Mouse (Mus musculus): ENCODE measurements around the gene Mboat7. TPM values are rescaled to one million over a fixed set of nuclear protein-coding genes. Genes with fewer than 3 reads are reported as not detected.
"Not testable (repeated sequence)": the region's sequence is repeated elsewhere in the genome, so short reads cannot be mapped to it uniquely, and the experiment has no call there.

Mboat7 gene
- polyA plus RNA-seq, 1 experiment from 2014 or later = 37.9 TPM

DNA sequence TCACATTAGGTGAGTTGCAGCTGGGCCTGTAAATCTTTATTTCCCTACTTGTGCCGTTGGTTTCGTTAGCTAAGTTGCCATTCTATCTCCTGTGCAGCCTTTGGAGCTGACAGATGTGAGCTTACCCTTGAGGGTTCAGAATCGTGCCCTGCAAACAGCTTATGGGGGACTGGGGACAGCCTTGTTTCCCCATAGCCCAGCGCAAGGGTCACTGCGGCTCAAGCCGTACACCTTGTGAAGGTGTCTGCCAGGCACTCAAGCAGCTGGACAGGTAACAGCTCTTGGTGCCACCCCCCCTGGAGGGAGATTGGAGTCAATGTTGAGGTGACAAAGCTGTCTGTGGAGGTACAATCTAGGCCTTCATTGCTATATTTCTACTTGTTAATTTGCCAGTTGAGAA, 12.6 kb upstream of the Mboat7 start:
- H3K4me2 ChIP-seq (replicated peaks) = peak overlapping the region; percentile 95
- peaks cover 22% of the 10 kb centered on the region for H3K4me1 ChIP-seq
- no peaks in the 10 kb centered on the region for H3K27me3 ChIP-seq
- H3K27ac ChIP-seq (replicated peaks) = no peak overlapping the region
- peak overlapping the region; percentile 91 for H3K9ac ChIP-seq (replicated peaks)
- H3K4me3 ChIP-seq = peak overlapping the region; percentile 89
- H3K9me3 ChIP-seq = no peaks in the 10 kb centered on the region
- ATAC-seq (ENCODE audit: low FRiP score, low read depth) = no peak
- H3K36me3 ChIP-seq = peaks cover 24% of the 10 kb centered on the region
- 40% methylated on average over 6 of the region's 6 CpGs for WGBS

DNA sequence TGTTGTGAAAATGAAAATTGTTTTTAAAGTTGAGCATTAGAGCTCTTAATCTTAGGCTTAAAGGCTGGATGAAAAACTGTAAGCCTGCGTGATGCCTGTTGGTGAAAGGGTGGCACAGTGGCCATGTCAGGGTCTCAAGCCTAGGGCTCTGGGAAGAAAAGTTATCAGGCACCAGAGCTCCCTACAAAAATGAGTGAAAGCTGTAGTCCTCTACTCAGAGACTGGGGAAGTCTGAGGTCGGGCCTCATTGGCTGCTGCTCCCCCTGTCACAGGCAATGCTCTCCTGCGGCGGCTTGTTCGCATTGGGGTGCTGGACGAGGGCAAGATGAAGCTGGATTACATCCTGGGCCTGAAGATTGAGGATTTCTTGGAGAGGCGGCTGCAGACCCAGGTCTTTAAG, 12.1 kb upstream of the Mboat7 start:
- ATAC-seq (ENCODE audit: low FRiP score, low read depth); H3K9me3 ChIP-seq; H3K27me3 ChIP-seq: not testable (repeated sequence)
- WGBS = 3% methylated on average over 7 of the region's 7 CpGs
- Histone ChIP-seq H3K4me1 (peaks cover 22% of the 10 kb centered on the region), H3K4me3 (peak overlapping the region; percentile 89), H3K27ac (replicated peaks) (peak overlapping the region; percentile 92; the same call in 1 of the 2 replicates), H3K4me2 (replicated peaks) (peak overlapping the region; percentile 95), H3K9ac (replicated peaks) (peak overlapping the region; percentile 91), H3K36me3 (peaks cover 25% of the 10 kb centered on the region)

DNA sequence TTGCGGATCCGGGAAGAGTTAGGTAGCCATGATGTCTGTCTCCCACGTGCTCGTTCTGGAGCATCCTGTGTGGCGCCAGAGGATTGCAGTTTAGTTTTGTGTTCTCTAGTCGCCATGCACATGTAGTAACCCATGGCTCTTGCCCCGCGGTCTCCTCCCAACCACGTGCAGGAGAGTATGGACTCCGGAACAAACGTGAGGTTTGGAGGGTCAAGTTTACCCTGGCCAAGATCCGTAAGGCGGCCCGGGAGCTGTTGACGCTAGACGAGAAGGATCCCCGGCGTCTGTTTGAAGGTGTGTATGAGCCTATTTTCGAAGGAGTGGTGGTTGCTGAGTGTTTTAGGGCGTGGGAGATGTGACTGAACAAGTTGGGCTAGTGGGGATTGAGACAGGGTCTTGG, 11.2 kb upstream of the Mboat7 start:
- peak; percentile 35; the same call in 1 of the 2 replicates for ATAC-seq (ENCODE audit: low FRiP score, low read depth)
- WGBS = under 1% methylated on average over 20 of the region's 20 CpGs
- Histone ChIP-seq H3K4me2 (replicated peaks) (peak overlapping the region; percentile 95), H3K4me3 (peak overlapping the region; percentile 89), H3K4me1 (peaks cover 22% of the 10 kb centered on the region), H3K9me3 (no peaks in the 10 kb centered on the region), H3K27me3 (no peaks in the 10 kb centered on the region), H3K27ac (replicated peaks) (peak overlapping the region; percentile 92), H3K9ac (replicated peaks) (peak overlapping the region; percentile 91), H3K36me3 (peaks cover 34% of the 10 kb centered on the region)

DNA sequence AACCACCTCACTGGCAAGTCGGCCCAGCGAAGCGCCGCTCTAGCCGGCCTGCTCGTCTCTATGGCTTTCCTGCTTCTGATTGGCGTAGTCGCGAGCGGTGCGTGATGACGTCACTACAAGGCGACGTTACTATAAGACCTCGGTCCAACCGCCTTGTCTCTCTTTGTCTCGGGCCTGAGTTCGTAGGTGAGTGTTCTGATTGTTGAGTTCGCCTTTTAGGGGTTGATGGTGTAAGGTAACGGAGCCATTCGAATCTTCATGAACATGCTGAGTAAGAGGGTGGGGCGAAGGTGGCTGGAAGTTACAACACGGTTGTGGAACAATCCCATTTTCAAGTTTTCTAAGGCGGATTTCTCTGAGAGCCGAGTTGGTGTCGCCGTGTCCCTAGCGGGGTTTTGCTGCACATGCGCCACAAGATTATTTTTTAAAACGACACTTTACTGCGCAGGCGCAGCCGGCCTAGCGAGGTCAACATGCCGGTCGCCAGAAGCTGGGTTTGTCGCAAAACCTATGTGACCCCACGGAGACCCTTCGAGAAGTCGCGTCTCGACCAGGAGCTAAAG, 10.6 kb upstream of the Mboat7 start, which contains the start of gene Rps9:
Rps9 (plus strand) TSS at position 115 of the 563 bp plus-strand sequence.
- 2% methylated on average over 42 of the region's 42 CpGs for WGBS
- Histone ChIP-seq H3K27me3 (no peaks in the 10 kb centered on the region), H3K4me3 (peak within 1 kb of the TSS; percentile 89), H3K9me3 (no peaks in the 10 kb centered on the region), H3K9ac (replicated peaks) (peak within 1 kb of the TSS; percentile 91), H3K27ac (replicated peaks) (peak within 1 kb of the TSS; percentile 92), H3K4me2 (replicated peaks) (peak within 1 kb of the TSS; percentile 95), H3K36me3 (peaks cover 38% of the 10 kb centered on the region), H3K4me1 (peaks cover 22% of the 10 kb centered on the region)
- ATAC-seq (ENCODE audit: low FRiP score, low read depth) = peak; percentile 94

DNA sequence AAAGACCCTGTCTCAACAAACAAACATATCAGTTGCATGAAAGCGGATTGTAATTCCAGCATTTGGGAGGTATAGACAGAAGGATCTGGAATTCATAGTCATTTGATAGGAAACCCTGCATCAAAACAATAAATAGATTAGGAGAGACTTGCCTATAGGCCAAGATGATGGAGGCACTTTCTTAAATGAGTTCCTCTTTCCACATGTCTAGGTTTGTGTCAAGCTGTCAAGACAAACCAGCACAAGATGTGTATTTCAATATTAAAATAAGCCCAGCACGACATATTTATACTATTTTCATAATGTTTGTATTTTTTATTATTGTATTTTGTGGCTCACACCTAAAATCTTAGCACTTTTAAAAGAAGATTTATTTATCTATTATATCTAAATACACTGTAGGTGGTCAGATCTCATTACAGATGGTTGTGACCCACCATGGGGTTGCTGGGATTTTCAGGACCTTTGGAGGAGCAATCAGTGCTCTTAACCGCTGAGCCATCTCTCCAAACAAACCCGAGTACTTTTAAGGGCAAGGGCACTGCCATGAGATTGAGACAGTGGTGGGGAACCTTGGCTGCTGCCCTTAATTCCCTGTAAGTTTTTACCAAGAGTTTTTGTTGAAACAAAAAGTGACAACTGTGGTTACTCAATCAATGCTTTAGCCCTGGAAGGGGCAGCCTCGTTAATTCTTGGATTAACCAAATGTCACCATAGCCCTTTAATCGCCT, 10.0 kb upstream of the Mboat7 start:
- Histone ChIP-seq H3K4me2 (replicated peaks) (peak overlapping the region; percentile 95), H3K9me3 (no peaks in the 10 kb centered on the region), H3K27ac (replicated peaks) (peak overlapping the region; percentile 92), H3K9ac (replicated peaks) (peak overlapping the region; percentile 43; the same call in 1 of the 2 replicates), H3K4me3 (peak overlapping the region; percentile 89), H3K4me1 (peaks cover 22% of the 10 kb centered on the region), H3K36me3 (peaks cover 45% of the 10 kb centered on the region), H3K27me3 (no peaks in the 10 kb centered on the region)
- 22% methylated on average over 6 of the region's 6 CpGs for WGBS
- ATAC-seq (ENCODE audit: low FRiP score, low read depth) = peak; percentile 70

DNA sequence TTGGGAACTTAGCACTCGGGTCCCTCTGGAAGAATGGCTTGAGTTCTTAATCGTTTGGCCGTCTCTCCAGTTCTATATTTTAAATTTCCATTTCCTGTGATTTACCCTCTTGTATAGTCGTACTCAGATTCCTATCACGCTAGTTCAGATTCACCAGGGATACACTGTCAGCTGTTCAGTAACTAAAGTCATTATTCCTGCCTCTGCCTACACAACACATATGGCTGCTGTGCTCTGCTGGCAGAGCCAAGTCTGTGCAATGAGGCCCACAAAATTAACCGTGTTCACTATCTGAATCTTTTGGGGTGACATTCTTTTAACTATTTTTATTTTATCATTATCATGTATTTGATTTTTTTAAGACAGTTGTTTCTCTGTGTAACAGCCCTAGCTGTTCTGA, 5.1 kb upstream of the Mboat7 start:
- Histone ChIP-seq H3K4me1 (peaks cover 13% of the 10 kb centered on the region), H3K4me2 (replicated peaks) (no peak overlapping the region), H3K9me3 (no peaks in the 10 kb centered on the region), H3K9ac (replicated peaks) (no peak overlapping the region), H3K4me3 (no peak overlapping the region), H3K27ac (replicated peaks) (no peak overlapping the region), H3K36me3 (peaks cover 34% of the 10 kb centered on the region), H3K27me3 (no peaks in the 10 kb centered on the region)
- 98% methylated on average over 6 of the region's 6 CpGs for WGBS
- ATAC-seq (ENCODE audit: low FRiP score, low read depth) = no peak

DNA sequence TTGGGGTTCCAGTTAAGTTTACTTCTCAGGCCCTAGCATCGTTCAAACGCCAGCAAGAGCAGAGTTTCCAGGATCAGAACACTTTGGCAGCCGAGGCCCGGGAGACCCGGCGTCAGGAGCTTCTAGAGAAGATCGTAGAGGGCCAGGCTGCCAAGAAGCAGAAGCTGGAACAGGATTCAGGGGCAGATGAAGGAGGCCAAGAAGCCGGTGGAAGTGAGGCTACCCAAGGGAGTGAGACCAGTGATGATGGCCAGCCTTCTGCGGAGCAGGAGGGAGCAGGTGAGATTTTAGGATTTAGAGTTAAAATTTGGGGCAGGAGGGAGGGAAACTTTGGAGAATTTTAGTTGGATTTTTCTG, 1.6 kb upstream of the Mboat7 start:
- not testable (repeated sequence) for ATAC-seq (ENCODE audit: low FRiP score, low read depth); H3K9me3 ChIP-seq; H3K27me3 ChIP-seq
- Histone ChIP-seq H3K4me1 (peaks cover 28% of the 10 kb centered on the region), H3K27ac (replicated peaks) (peak overlapping the region; percentile 91), H3K4me3 (peak overlapping the region; percentile 60), H3K36me3 (peaks cover 28% of the 10 kb centered on the region), H3K4me2 (replicated peaks) (peak overlapping the region; percentile 85), H3K9ac (replicated peaks) (peak overlapping the region; percentile 82)
- 10% methylated on average over 9 of the region's 9 CpGs for WGBS

DNA sequence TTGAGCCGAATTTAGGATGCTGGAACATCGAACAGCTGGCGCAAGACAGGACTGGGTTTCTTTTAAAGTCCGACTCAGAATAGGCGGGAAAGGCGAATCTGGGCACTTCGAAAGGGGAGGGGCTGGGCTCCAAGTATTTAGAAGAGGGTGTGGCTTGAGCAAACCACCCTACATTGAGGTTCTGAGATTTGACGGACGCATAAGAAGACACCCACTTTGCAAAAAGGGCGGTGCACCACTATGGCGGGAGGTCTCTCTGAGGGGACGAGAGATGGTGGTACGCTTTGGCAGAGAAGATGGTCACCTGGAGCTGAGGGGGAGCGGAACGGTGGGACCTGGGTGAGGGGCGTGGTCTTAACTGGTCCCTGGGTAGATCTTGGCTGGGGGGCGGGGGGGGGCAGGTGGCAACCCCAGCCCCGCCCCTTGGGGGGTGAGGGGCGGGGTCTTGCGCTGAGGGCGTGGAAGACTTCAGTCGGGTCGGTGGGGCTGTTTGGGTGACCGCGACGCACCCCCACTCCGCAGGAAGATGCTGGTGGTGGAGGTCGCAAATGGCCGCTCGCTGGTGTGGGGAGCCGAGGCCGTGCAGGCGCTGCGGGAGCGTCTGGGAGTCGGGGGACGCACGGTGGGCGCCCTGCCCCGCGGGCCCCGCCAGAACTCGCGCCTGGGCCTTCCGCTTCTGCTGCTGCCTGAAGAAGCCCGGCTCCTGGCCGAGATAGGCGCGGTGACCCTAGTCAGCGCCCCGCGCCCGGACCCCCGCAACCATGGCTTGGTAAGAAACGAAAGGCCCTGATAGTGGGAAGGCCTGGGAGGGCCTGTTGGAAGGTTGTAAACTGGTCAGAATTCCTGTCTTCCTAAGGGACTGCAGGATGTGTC, 989 bp upstream of the Mboat7 start:
- H3K4me3 ChIP-seq = peak overlapping the region; percentile 60
- H3K4me1 ChIP-seq = peaks cover 28% of the 10 kb centered on the region
- H3K27ac ChIP-seq (replicated peaks) = peak overlapping the region; percentile 91
- H3K36me3 ChIP-seq = peaks cover 22% of the 10 kb centered on the region
- H3K9me3 ChIP-seq = no peaks in the 10 kb centered on the region
- H3K27me3 ChIP-seq = no peaks in the 10 kb centered on the region
- H3K4me2 ChIP-seq (replicated peaks) = peak overlapping the region; percentile 85
- ATAC-seq (ENCODE audit: low FRiP score, low read depth) = peak; percentile 14
- WGBS = under 1% methylated on average over 54 of the region's 55 CpGs
- H3K9ac ChIP-seq (replicated peaks) = peak overlapping the region; percentile 82

DNA sequence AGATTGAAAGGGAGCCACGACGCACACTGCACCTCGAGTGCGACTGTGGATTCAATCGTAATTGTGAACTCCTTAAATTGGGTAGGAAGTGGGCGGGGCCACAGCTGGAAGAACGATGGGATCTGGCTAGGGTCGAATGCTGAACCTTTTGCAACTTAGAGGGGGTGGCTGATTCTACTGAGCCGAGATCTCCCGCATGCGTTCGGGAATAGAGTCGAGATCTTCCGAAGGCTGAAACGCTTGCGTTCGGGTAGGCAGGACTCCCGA, 419 bp upstream of the Mboat7 start:
- Histone ChIP-seq H3K4me1 (peaks cover 28% of the 10 kb centered on the region), H3K4me3 (peak overlapping the region; percentile 60), H3K4me2 (replicated peaks) (peak overlapping the region; percentile 85), H3K27me3 (no peaks in the 10 kb centered on the region), H3K9me3 (no peaks in the 10 kb centered on the region), H3K9ac (replicated peaks) (peak overlapping the region; percentile 82), H3K36me3 (peaks cover 18% of the 10 kb centered on the region), H3K27ac (replicated peaks) (peak overlapping the region; percentile 91)
- no peak for ATAC-seq (ENCODE audit: low FRiP score, low read depth)
- WGBS = under 1% methylated on average over 18 of the region's 18 CpGs

DNA sequence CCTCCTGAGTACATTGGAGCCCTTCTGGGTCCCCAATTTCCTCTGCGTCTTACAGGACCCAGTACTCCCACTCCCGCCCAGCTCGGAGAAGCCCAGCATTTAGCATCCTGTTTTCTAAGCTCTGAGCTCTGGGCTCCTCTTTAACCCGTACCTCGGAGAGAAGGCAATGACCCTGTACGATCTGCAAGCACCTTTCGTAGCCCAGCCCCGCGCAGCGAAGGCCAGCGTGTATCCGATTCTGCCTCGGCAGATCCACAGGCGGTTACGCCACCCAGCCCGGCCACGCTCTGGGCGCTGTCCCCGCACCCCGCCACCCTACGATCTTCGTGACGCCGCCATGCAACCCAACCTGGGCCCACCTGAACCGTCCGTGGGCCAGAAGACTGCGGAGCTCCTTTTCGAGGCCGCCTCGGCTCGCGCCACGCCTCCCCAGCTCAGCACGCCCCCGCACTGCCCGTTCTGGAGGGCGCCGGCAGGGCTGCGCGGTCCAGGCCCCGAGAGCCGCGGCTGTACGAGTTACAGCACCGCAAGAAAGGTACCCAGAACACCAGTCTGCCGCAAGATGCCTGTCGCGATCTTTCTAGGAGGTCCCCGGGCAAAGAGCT, 839 bp downstream of the Mboat7 start, which contains the start of gene Tsen34:
Tsen34 (plus strand) TSS at position 482 of the 605 bp plus-strand sequence.
- ATAC-seq (ENCODE audit: low FRiP score, low read depth) = peak; percentile 79
- Histone ChIP-seq H3K27ac (replicated peaks) (peak within 1 kb of the TSS; percentile 91), H3K9ac (replicated peaks) (peak within 1 kb of the TSS; percentile 82), H3K4me3 (peak within 1 kb of the TSS; percentile 60), H3K4me1 (peaks cover 28% of the 10 kb centered on the region), H3K36me3 (peaks cover 12% of the 10 kb centered on the region), H3K4me2 (replicated peaks) (peak within 1 kb of the TSS; percentile 85), H3K27me3 (no peaks in the 10 kb centered on the region), H3K9me3 (no peaks in the 10 kb centered on the region)
- WGBS = under 1% methylated on average over 49 of the region's 49 CpGs

DNA sequence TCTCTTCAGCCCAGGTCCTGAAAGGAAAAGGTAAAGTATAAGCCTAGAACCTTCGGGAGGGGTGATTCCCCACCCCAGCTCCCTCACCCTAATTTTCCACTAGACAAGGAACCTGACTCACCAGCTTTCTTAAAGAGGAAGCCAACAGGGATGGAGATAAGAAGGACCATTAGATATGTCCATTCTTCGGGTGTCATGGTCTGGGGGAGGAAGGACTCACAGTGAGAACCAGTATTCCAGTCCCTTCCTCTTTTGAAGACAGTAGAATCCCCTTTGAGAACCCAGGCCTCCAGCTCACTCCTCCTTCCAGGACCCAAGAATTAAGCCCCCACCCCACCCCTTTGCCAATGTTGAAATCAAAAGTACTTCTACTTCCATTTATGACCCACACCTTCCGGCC, 1.4 kb downstream of the Mboat7 start:
- no peaks in the 10 kb centered on the region for H3K9me3 ChIP-seq
- ATAC-seq (ENCODE audit: low FRiP score, low read depth) = no peak
- 43% methylated on average over 3 of the region's 3 CpGs for WGBS
- H3K27ac ChIP-seq (replicated peaks) = peak overlapping the region; percentile 91
- H3K27me3 ChIP-seq = no peaks in the 10 kb centered on the region
- H3K36me3 ChIP-seq = peaks cover 9% of the 10 kb centered on the region; the same call in 1 of the 2 replicates
- H3K4me3 ChIP-seq = peak overlapping the region; percentile 60
- H3K4me2 ChIP-seq (replicated peaks) = peak overlapping the region; percentile 85
- H3K4me1 ChIP-seq = peaks cover 28% of the 10 kb centered on the region
- H3K9ac ChIP-seq (replicated peaks) = peak overlapping the region; percentile 82

Measured in midbrain, embryonic 12.5 days (tissue).